16 mouse cellular contexts compared by ENCODE assay signal in genomic region chr4:127651601-127652000, GRCm38 (mm10).
"Had no signal": no experiment of that assay in that cellular context is flagged by ENCODE, and none has a peak within 500 bp of the region (broad histone marks: within the 10 kb centered on the region; RNA-seq: fewer than 3 reads in every experiment).

No protein-coding gene starts in this region.

- DNase-seq: lung, adult 2 months; lung, postnatal 14 days; lung, postnatal 36 days; right cerebral cortex, postnatal 14 days; thymus, postnatal 14 days; thymus, postnatal 36 days had no signal

- H3K27me3 ChIP-seq: lung, embryonic 15.5 days; megakaryocyte, embryonic 14.5 days; midbrain, embryonic 13.5 days; midbrain, embryonic 15.5 days; neural tube, embryonic 12.5 days; stomach, embryonic 15.5 days had no signal

- H3K27ac ChIP-seq: lung, embryonic 15.5 days; macrophage; midbrain, embryonic 13.5 days; midbrain, embryonic 15.5 days; neural tube, embryonic 12.5 days; stomach, embryonic 15.5 days; stomach, postnatal 0 days had no signal

- H3K9ac ChIP-seq: lung, embryonic 15.5 days; midbrain, embryonic 13.5 days; midbrain, embryonic 15.5 days; neural tube, embryonic 12.5 days; stomach, embryonic 15.5 days had no signal

- H3K9me3 ChIP-seq: lung, embryonic 15.5 days; midbrain, embryonic 13.5 days; midbrain, embryonic 15.5 days; neural tube, embryonic 12.5 days; stomach, embryonic 15.5 days had no signal

- ATAC-seq: lung, postnatal 0 days; midbrain, embryonic 13.5 days; midbrain, embryonic 15.5 days had no signal

- H3K36me3 ChIP-seq: lung, embryonic 15.5 days; midbrain, embryonic 13.5 days; midbrain, embryonic 15.5 days; neural tube, embryonic 12.5 days; stomach, embryonic 15.5 days had no signal

- H3K4me3 ChIP-seq: lung, embryonic 15.5 days; megakaryocyte, embryonic 14.5 days; midbrain, embryonic 13.5 days; midbrain, embryonic 15.5 days; neural tube, embryonic 12.5 days; stomach, embryonic 15.5 days had no signal

- H3K4me1 ChIP-seq: megakaryocyte, embryonic 14.5 days; midbrain, embryonic 15.5 days; neural tube, embryonic 12.5 days; stomach, embryonic 15.5 days had no signal

- H3K4me2 ChIP-seq: lung, embryonic 15.5 days; midbrain, embryonic 11.5 days; midbrain, embryonic 13.5 days; midbrain, embryonic 15.5 days; neural tube, embryonic 12.5 days; stomach, embryonic 15.5 days had no signal
